Mouse (Mus musculus) layer of hippocampus, adult 8-10 months (tissue): ENCODE data around the gene Agbl1. TPM values are rescaled to one million over a fixed set of nuclear protein-coding genes. Genes with fewer than 3 reads are reported as not detected.
"Not testable (repeated sequence)": the region's sequence is repeated elsewhere in the genome, so short reads cannot be mapped to it uniquely, and the experiment has no call there.

ENCODE experiments used
- DNase-seq, 2 experiments: peaks; one replicate each; pipeline ENCODE4 v3.0.0; 2022; ENCODE audit warnings: low spot score in 2 of 2
- total RNA-seq, 4 experiments: library from RNA; stranded (reverse); gene quantifications; 2 replicates each; pipeline ENCODE4 v1.2.4; 2022

Agbl1 gene
- under 1 TPM; 0.25 to 0.52 (median 0.42) TPM for total RNA-seq

- DNase-seq, result no peak
Observed at GRCm38 (mm10) chr7:76229311-76229937, at the start of gene Agbl1. Agbl1 (plus strand) TSS chr7:76229887.

GRCm38 (mm10) chr7:76185005-76185658 lies 44.6 kb upstream of the Agbl1 start:
- DNase-seq, result peak; percentile 24 to 26

- no peak for DNase-seq
Observed at GRCm38 (mm10) chr7:76185681-76186121, 44.0 kb upstream of the Agbl1 start.

- no peak for DNase-seq
Observed at GRCm38 (mm10) chr7:76218546-76218945, 11.1 kb upstream of the Agbl1 start.

GRCm38 (mm10) chr7:76219797-76220469 lies 9.8 kb upstream of the Agbl1 start:
- DNase-seq, result no peak

- DNase-seq, result no peak
Observed at GRCm38 (mm10) chr7:76222691-76223090, 7.0 kb upstream of the Agbl1 start.

GRCm38 (mm10) chr7:76228881-76229280 lies 806 bp upstream of the Agbl1 start:
- no peak for DNase-seq

- DNase-seq, result no peak
Observed at GRCm38 (mm10) chr7:76234321-76234720, 4.6 kb downstream of the Agbl1 start.

GRCm38 (mm10) chr7:76237497-76237896 lies 7.8 kb downstream of the Agbl1 start:
- DNase-seq, result no peak

GRCm38 (mm10) chr7:76244839-76245238 lies 15.2 kb downstream of the Agbl1 start:
- not testable (repeated sequence) for DNase-seq

GRCm38 (mm10) chr7:76275061-76275460 lies 45.4 kb downstream of the Agbl1 start:
- DNase-seq, result no peak

- no peak for DNase-seq
Observed at GRCm38 (mm10) chr7:76282831-76283230, 53.1 kb downstream of the Agbl1 start.

- peak; percentile 12 for DNase-seq
Observed at GRCm38 (mm10) chr7:76287531-76287930, 57.8 kb downstream of the Agbl1 start.

GRCm38 (mm10) chr7:76321866-76322553 lies 92.3 kb downstream of the Agbl1 start:
- no peak for DNase-seq

GRCm38 (mm10) chr7:76326091-76326490 lies 96.4 kb downstream of the Agbl1 start:
- DNase-seq, result no peak

- DNase-seq, result no peak
Observed at GRCm38 (mm10) chr7:76339308-76339707, 109.6 kb downstream of the Agbl1 start.

GRCm38 (mm10) chr7:76341601-76342000 lies 111.9 kb downstream of the Agbl1 start:
- no peak for DNase-seq

GRCm38 (mm10) chr7:76353469-76353868 lies 123.8 kb downstream of the Agbl1 start:
- DNase-seq, result no peak

GRCm38 (mm10) chr7:76354510-76354909 lies 124.8 kb downstream of the Agbl1 start:
- DNase-seq, result no peak

- DNase-seq, result no peak
Observed at GRCm38 (mm10) chr7:76371269-76371668, 141.6 kb downstream of the Agbl1 start.

- DNase-seq, result peak; percentile 24 to 29
Observed at GRCm38 (mm10) chr7:76379493-76379892, 149.8 kb downstream of the Agbl1 start.

- DNase-seq, result no peak
Observed at GRCm38 (mm10) chr7:76381986-76382385, 152.3 kb downstream of the Agbl1 start.
